Mouse (Mus musculus): Measurements from ENCODE around the gene 4933416C03Rik.

Gene 4933416C03Rik

GRCm38 (mm10) chr10:116078636-116079035, 35.1 kb downstream of the 4933416C03Rik start:
- DNase-seq: no peak

GRCm38 (mm10) chr10:116075954-116076353, 37.8 kb downstream of the 4933416C03Rik start:
- no peak for DNase-seq
